Mouse (Mus musculus) kidney, adult 2 months (tissue): ENCODE data around the gene Upk3a. TPM values are rescaled to one million over a fixed set of nuclear protein-coding genes. Genes with fewer than 3 reads are reported as not detected.

Experiments used
- DNase-seq: peaks from one replicate; pipeline ENCODE4 v3.0.0; 2021
- H3K27ac ChIP-seq: fragments of 200-500 bp; 2 replicates; pipeline ENCODE4 v1.5.1; 2012; ENCODE audit warnings: low read depth, low read length, control low read depth, inconsistent platforms; ENCODE audit not compliant: insufficient read depth
- H3K27me3 ChIP-seq: fragments of 200-500 bp; replicated peaks from 2 replicates; pipeline ENCODE4 v1.6.1; 2012; ENCODE audit warnings: mild to moderate bottlenecking, moderate library complexity, low read length, inconsistent platforms; ENCODE audit not compliant: control insufficient read depth, insufficient read depth
- H3K36me3 ChIP-seq: fragments of 200-500 bp; 2 replicates; pipeline ENCODE4 v1.6.1; 2012; ENCODE audit warnings: mild to moderate bottlenecking, moderate library complexity, low read length, inconsistent platforms; ENCODE audit not compliant: control insufficient read depth, insufficient read depth
- H3K4me1 ChIP-seq: fragments of 200-500 bp; 2 replicates; pipeline ENCODE4 v1.6.1; 2011; ENCODE audit warnings: low read length; ENCODE audit not compliant: control insufficient read depth, insufficient read depth
- H3K4me3 ChIP-seq: fragments of 200-500 bp; 2 replicates; pipeline ENCODE4 v1.5.1; 2011; ENCODE audit warnings: mild to moderate bottlenecking, low read depth, low read length, control low read depth; ENCODE audit not compliant: insufficient read depth
- CTCF ChIP-seq: fragments of 200-500 bp; conservative IDR thresholded peaks from 2 replicates; pipeline ENCODE4 v1.5.1; 2011; ENCODE audit warnings: low read depth, mild to moderate bottlenecking, control low read depth, low read length, moderate library complexity, mixed read lengths; ENCODE audit not compliant: insufficient read depth, insufficient read length
- POLR2A ChIP-seq: fragments of 200-500 bp; IDR thresholded peaks from one replicate; pipeline ENCODE4 v1.6.1; 2011; ENCODE audit warnings: low read depth, low read length, control low read depth
- WGBS: fragments of 180-500 bp; shearing (Covaris S2); methylation state at CpG from one replicate; pipeline ENCODE4 v1.1.7; 2018; 5-methylcytosine and 5-hydroxymethylcytosine counted together
- polyA plus RNA-seq: library from polyadenylated mRNA; depleted of rRNA; stranded (reverse); fragments of >200 nt; gene quantifications from 2 replicates; pipeline ENCODE4 v1.2.3, GENCODE M21; 2012

Upk3a gene
- polyA plus RNA-seq, 1 experiment = 19.6 TPM

GRCm38 (mm10) chr15:85043761-85044160 lies 26.8 kb downstream of the Upk3a start:
- Histone ChIP-seq H3K27me3 (no peaks in the 10 kb centered on the region), H3K27ac (no peak overlapping the region), H3K36me3 (no peaks in the 10 kb centered on the region), H3K4me1 (0 out of 2 replicates have a peak, but pooled peaks cover 2% of the 10 kb centered on the region), H3K4me3 (no peak overlapping the region)
- WGBS = 90% methylated on average over 5 of the region's 5 CpGs
- TF ChIP-seq CTCF (no peak), POLR2A (no peak)
- DNase-seq = no peak

GRCm38 (mm10) chr15:85046230-85046950 lies 29.4 kb downstream of the Upk3a start:
- Histone ChIP-seq H3K4me3 (no peak overlapping the region), H3K27me3 (no peaks in the 10 kb centered on the region), H3K36me3 (no peaks in the 10 kb centered on the region), H3K27ac (no peak overlapping the region), H3K4me1 (0 out of 2 replicates have a peak, but pooled peaks cover 2% of the 10 kb centered on the region)
- TF ChIP-seq POLR2A = no peak
- 89% methylated on average over 14 of the region's 14 CpGs for WGBS
- DNase-seq = no peak

- no peak for DNase-seq
- Histone ChIP-seq H3K4me1 (no peaks in the 10 kb centered on the region), H3K4me3 (no peak overlapping the region), H3K36me3 (no peaks in the 10 kb centered on the region), H3K27ac (no peak overlapping the region), H3K27me3 (no peaks in the 10 kb centered on the region)
- 87% methylated on average over 4 of the region's 4 CpGs for WGBS
- TF ChIP-seq POLR2A = no peak
- no peak for TF ChIP-seq CTCF
Measured at GRCm38 (mm10) chr15:85047865-85048264, 30.9 kb downstream of the Upk3a start.

- Histone ChIP-seq H3K27me3 (no peaks in the 10 kb centered on the region), H3K27ac (no peak overlapping the region), H3K36me3 (no peaks in the 10 kb centered on the region), H3K4me3 (no peak overlapping the region), H3K4me1 (no peaks in the 10 kb centered on the region)
- WGBS = 100% methylated on average over 1 of the region's 1 CpGs
- no peak for DNase-seq
- TF ChIP-seq POLR2A (no peak), CTCF (no peak)
Measured at GRCm38 (mm10) chr15:85049758-85050157, 32.8 kb downstream of the Upk3a start.

GRCm38 (mm10) chr15:85054098-85054497 lies 37.2 kb downstream of the Upk3a start:
- WGBS = 87% methylated on average over 3 of the region's 3 CpGs
- no peak overlapping the region for H3K27ac ChIP-seq
- no peak overlapping the region for H3K4me3 ChIP-seq
- H3K4me1 ChIP-seq = no peaks in the 10 kb centered on the region
- H3K36me3 ChIP-seq = no peaks in the 10 kb centered on the region
- no peaks in the 10 kb centered on the region for H3K27me3 ChIP-seq
- no peak for DNase-seq
- TF ChIP-seq CTCF (no peak), POLR2A (no peak)

- Histone ChIP-seq H3K36me3 (no peaks in the 10 kb centered on the region), H3K27ac (no peak overlapping the region), H3K4me1 (no peaks in the 10 kb centered on the region), H3K4me3 (no peak overlapping the region), H3K27me3 (no peaks in the 10 kb centered on the region)
- TF ChIP-seq POLR2A = no peak
- TF ChIP-seq CTCF = no peak
- no peak for DNase-seq
- WGBS = 85% methylated on average over 4 of the region's 4 CpGs
Measured at GRCm38 (mm10) chr15:85055186-85055585, 38.2 kb downstream of the Upk3a start.

GRCm38 (mm10) chr15:85063421-85063820 lies 46.5 kb downstream of the Upk3a start:
- TF ChIP-seq CTCF = no peak
- TF ChIP-seq POLR2A = no peak
- Histone ChIP-seq H3K4me3 (no peak overlapping the region), H3K27ac (no peak overlapping the region), H3K27me3 (no peaks in the 10 kb centered on the region), H3K36me3 (no peaks in the 10 kb centered on the region), H3K4me1 (no peaks in the 10 kb centered on the region; the same call in 1 of the 2 replicates)
- DNase-seq = peak; percentile 26
- 91% methylated on average over 2 of the region's 2 CpGs for WGBS
